Mouse (Mus musculus) stomach, embryonic 14.5 days (tissue): Measurements from ENCODE around the gene Agtrap. TPM values are rescaled to one million over a fixed set of nuclear protein-coding genes. Genes with fewer than 3 reads are reported as not detected.
"Not testable (repeated sequence)": the region's sequence is repeated elsewhere in the genome, so short reads cannot be mapped to it uniquely, and the experiment has no call there.

Experiments
- ATAC-seq: fragments of 200-750 bp; cut with Nextera tagmentation; 2 replicates; pipeline ENCODE4 v1.8.0; 2017; ENCODE audit warnings: low read depth, moderate TSS enrichment; ENCODE audit not compliant: insufficient number of reproducible peaks, insufficient read depth, low FRiP score
- H3K27ac ChIP-seq: fragments of 300-500 bp; sonication (generic); 2 replicates; pipeline ENCODE4 v1.5.1; 2014; ENCODE audit warnings: mild to moderate bottlenecking, low read length, moderate library complexity, mixed read lengths
- H3K27me3 ChIP-seq: fragments of 300-500 bp; sonication (generic); 2 replicates; pipeline ENCODE4 v1.6.1; 2014; ENCODE audit warnings: low read length, control low read depth, mixed read lengths; ENCODE audit not compliant: control insufficient read depth, insufficient read depth
- H3K36me3 ChIP-seq: fragments of 300-500 bp; sonication (generic); 2 replicates; pipeline ENCODE4 v1.6.1; 2014; ENCODE audit warnings: mild to moderate bottlenecking, control low read depth, low read length, moderate library complexity, mixed read lengths; ENCODE audit not compliant: control insufficient read depth, insufficient read depth
- H3K4me1 ChIP-seq: fragments of 300-500 bp; sonication (generic); 2 replicates; pipeline ENCODE4 v1.6.1; 2014; ENCODE audit warnings: low read length, control low read depth, mixed read lengths; ENCODE audit not compliant: control insufficient read depth, insufficient read depth
- H3K4me2 ChIP-seq: fragments of 300-500 bp; sonication (generic); replicated peaks from 2 replicates; pipeline ENCODE4 v1.6.1; 2014; ENCODE audit warnings: low read depth, low read length, control low read depth
- H3K4me3 ChIP-seq: fragments of 300-500 bp; sonication (generic); 2 replicates; pipeline ENCODE4 v1.5.1; 2014; ENCODE audit warnings: low read depth, low read length, control low read depth
- H3K9ac ChIP-seq: fragments of 300-500 bp; sonication (generic); replicated peaks from 2 replicates; pipeline ENCODE4 v1.6.1; 2014; ENCODE audit warnings: low read depth, mild to moderate bottlenecking, control low read depth, low read length, moderate library complexity, mixed read lengths
- H3K9me3 ChIP-seq: fragments of 300-500 bp; sonication (generic); 2 replicates; pipeline ENCODE4 v1.6.1; 2016; ENCODE audit warnings: low read depth, low read length, control low read depth; ENCODE audit not compliant: control insufficient read depth
- WGBS: fragments of 180-500 bp; shearing (Covaris S2); extraction: QIAGEN DNeasy Blood & Tissue Kit; methylation state at CpG from one replicate; pipeline ENCODE4 v1.1.7; 2014; 5-methylcytosine and 5-hydroxymethylcytosine counted together
- polyA plus RNA-seq: library from polyadenylated mRNA; unstranded; fragments of >200 nt; fragmentation: Nextera tagmentation; extraction: Ambion mirVana; gene quantifications from 2 replicates; pipeline ENCODE4 v1.2.1, GENCODE M21; 2014

Agtrap gene
- polyA plus RNA-seq, 1 experiment from 2014 or later: 13.3 TPM

DNA sequence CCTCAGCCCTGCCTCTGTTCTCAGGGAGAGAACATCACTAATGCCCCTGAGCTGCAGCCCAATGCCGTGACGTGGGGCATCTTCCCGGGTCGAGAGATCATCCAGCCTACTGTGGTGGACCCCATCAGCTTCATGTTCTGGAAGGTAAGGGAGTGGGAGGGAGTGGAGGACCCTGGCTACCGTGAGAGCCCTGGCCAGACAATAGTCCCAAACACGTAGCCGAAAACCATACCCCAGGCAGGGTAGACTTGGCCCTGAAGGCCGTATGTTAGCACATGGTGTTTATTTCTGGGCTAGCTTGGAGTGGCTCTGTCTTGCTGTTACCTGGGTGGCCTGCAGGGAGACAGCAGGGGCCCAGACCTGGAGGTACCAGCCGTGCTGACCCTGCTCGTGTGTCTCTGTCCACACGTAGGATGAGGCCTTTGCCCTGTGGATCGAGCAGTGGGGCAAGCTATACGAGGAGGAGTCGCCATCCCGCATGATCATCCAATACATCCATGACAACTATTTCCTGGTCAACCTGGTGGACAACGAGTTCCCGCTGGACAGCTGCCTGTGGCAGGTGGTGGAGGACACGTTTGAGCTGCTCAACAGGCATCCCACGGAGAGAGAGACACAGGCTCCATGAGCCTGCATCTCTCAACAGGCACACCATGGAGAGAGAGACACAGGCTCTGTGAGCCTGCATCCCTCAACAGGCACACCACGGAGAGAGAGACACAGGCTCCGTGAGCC is 32.7 kb downstream of the Agtrap start:
- Histone ChIP-seq H3K4me1 (no peaks in the 10 kb centered on the region), H3K4me2 (no peak overlapping the region), H3K9me3 (no peaks in the 10 kb centered on the region), H3K4me3 (no peak overlapping the region), H3K27ac (no peak overlapping the region), H3K27me3 (no peaks in the 10 kb centered on the region), H3K9ac (no peak overlapping the region), H3K36me3 (peaks cover 70% of the 10 kb centered on the region)
- 94% methylated on average over 21 of the region's 21 CpGs for WGBS
- no peak for ATAC-seq

DNA sequence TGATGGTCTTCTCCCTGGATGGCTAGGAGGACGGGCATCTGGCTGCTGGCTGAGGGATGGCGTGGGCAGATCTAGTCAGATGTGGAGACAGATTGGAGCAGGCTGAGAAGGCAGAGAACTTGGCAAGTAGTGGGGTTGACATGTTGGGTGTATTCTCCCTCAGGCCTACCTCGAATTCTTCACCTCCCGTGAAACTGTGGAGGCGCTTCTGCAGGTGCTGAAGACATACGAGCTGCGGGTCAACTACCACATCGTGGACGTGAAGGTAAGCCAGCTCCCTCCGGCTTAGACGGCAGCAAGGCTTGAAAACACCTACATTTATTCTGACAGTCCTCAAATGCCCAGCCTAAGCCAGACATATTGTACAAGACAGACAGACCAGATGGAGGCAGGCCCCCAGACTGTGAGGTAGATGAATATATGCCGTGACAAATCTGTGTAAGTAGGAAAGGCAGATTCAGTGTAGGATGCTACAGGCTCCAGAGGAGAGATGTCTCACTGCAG is 34.4 kb downstream of the Agtrap start:
- H3K36me3 ChIP-seq: peaks cover 70% of the 10 kb centered on the region

DNA sequence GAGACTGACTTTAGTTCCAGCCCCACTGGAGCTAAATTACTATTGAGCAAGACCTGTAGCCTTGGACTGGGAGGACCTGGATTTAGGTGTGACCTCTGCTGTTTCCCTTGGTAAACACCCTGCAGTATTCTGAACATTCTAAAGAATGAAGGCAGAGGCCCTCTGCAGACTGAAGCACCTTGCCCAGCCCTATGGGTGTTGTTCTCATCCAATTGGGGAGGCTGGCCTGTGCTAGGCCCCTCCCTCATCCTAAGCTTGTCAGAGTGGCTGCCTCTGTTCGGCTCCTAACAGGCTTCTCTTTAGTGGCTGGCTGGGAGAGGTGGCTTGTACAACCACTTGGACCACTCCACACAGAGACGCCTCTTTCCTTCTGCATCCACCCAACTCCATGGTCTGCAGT is 34.9 kb downstream of the Agtrap start:
- 0 out of 2 replicates have a peak, but pooled peaks have one; percentile 40 for ATAC-seq
- 64% methylated on average over 2 of the region's 2 CpGs for WGBS
- H3K4me1 ChIP-seq: no peaks in the 10 kb centered on the region
- no peak overlapping the region for H3K4me2 ChIP-seq
- H3K27ac ChIP-seq: no peak overlapping the region
- H3K9me3 ChIP-seq: no peaks in the 10 kb centered on the region
- H3K36me3 ChIP-seq: peaks cover 69% of the 10 kb centered on the region
- no peaks in the 10 kb centered on the region for H3K27me3 ChIP-seq
- H3K4me3 ChIP-seq: no peak overlapping the region
- no peak overlapping the region for H3K9ac ChIP-seq

More for the DNA sequence above, 34.4 kb downstream of the Agtrap start:
- H3K27ac ChIP-seq: no peak overlapping the region
- no peaks in the 10 kb centered on the region for H3K4me1 ChIP-seq
- no peak for ATAC-seq
- H3K9me3 ChIP-seq: no peaks in the 10 kb centered on the region
- H3K4me3 ChIP-seq: no peak overlapping the region
- H3K9ac ChIP-seq: no peak overlapping the region
- no peak overlapping the region for H3K4me2 ChIP-seq
- WGBS: 89% methylated on average over 12 of the region's 12 CpGs
- no peaks in the 10 kb centered on the region for H3K27me3 ChIP-seq

DNA sequence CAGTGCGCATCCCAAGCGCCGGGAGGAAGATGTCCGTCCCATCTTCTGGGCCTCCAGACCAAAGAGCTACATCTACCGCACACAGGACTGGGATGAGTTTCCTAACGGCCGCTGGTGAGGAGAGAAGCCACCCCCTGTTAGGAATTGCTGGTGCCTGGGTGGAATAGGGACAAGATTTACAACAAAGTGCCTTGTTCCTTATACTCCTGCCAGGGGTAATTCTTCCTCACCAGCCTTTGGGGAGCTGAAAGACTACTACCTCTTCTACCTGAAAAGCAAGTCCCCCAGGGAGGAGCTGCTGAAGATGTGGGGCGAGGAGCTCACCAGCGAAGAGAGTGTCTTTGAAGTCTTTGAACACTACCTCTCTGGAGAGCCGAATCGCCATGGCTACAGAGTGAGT is 35.9 kb downstream of the Agtrap start:
- 91% methylated on average over 11 of the region's 11 CpGs for WGBS
- Histone ChIP-seq H3K36me3 (peaks cover 66% of the 10 kb centered on the region), H3K9ac (no peak overlapping the region), H3K4me3 (no peak overlapping the region), H3K4me2 (no peak overlapping the region), H3K27me3 (no peaks in the 10 kb centered on the region), H3K27ac (no peak overlapping the region), H3K9me3 (no peaks in the 10 kb centered on the region), H3K4me1 (no peaks in the 10 kb centered on the region)
- ATAC-seq: no peak

DNA sequence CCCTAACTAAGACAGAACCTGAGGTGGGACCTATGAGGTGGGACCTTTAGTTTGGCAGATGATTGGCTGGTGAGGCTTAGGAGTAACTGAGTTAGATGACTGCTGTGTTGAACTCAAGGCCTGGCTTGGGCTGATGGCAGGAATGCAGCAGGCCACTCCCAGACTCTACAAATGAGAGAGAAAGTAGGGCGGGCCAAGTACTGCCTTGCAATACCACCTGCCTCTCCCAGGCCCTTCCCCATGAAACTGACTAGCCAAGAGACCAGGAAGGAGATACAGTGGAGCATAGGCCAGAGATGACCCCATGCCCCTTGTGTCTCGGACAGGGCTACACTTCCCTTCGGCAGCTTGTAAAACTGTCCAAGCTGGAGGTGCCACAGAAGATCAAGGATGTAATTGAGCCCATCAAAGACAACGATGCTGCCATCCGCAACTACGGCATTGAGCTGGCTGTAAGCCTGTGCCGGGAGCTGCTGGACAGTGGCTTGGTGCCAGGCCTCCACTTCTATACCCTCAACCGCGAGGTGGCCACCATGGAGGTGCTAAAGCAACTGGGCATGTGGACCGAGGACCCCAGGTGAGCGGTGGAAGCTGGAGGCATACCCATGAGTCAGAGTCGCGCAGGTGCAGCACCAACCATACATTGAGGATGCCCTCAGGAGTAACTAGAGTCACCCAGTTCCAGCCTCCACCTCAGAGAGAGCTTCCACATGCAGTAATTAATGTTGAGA is 36.6 kb downstream of the Agtrap start:
- no peak for ATAC-seq
- Histone ChIP-seq H3K4me1 (no peaks in the 10 kb centered on the region), H3K4me3 (no peak overlapping the region), H3K27ac (no peak overlapping the region), H3K36me3 (peaks cover 62% of the 10 kb centered on the region), H3K27me3 (no peaks in the 10 kb centered on the region), H3K4me2 (no peak overlapping the region), H3K9ac (no peak overlapping the region), H3K9me3 (no peaks in the 10 kb centered on the region)
- 92% methylated on average over 13 of the region's 13 CpGs for WGBS

DNA sequence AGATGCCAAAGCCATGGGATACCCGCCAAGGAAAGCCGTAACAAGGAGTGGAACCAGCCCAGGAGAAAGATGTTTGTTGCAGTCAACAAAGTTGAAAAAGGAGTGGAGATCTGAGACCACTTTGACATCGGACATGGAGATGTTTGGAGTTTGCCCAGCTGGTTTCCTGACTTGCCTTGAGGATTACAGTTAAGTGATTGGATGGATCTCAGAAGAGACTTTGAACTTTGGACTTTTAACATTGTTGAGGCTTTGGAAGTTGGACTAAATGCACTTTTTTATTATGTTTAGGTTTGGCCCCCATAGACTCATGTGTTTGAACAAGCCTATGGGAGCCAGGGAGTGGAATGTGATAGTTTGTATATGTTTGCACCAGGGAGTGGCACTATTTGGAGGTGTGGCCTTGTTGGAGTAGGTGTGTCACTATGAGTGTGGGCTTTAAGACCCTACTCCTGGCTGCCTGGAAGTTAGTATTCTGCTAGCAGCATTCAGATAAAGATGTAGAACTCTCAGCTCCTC is 37.4 kb downstream of the Agtrap start:
- 87% methylated on average over 3 of the region's 3 CpGs for whole genome bisulfite sequencing
- H3K9me3 ChIP-seq, H3K27me3 ChIP-seq, H3K4me3 ChIP-seq, ATAC-seq, H3K27ac ChIP-seq, H3K4me1 ChIP-seq, H3K9ac ChIP-seq, H3K4me2 ChIP-seq: not testable (repeated sequence)
- H3K36me3 ChIP-seq: peaks cover 55% of the 10 kb centered on the region

DNA sequence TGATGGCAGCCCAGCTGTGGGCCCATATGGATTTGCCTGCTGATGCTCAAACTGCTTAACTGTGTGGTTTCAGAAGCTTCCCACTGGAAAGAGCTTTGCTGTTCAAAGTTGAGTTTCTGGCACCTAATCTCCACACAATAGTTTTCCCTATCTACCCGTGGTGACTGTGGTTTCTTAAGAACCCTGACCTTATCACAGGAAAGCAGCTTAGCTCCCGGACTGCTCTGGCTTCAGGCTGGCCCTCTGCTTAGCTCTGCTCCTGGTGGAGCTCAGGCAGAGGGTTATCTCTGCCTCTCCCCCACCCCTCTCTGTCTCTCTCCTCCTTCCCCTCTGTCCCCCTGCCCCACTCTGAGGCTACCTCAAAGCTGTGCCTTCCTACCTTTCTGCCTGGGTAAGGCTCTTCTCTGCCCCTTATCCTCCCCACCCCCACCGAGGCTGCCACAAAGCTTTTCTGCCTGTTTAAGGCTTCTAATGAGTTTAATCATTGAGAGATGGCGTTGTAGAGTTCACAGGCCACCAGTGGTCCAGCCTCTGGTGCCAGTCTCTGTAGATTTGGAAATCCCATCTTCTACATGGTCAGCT is 41.3 kb downstream of the Agtrap start:
- Histone ChIP-seq H3K9me3 (no peaks in the 10 kb centered on the region), H3K4me2 (no peak overlapping the region), H3K9ac (no peak overlapping the region), H3K36me3 (peaks cover 30% of the 10 kb centered on the region), H3K27ac (no peak overlapping the region), H3K4me3 (no peak overlapping the region), H3K27me3 (no peaks in the 10 kb centered on the region), H3K4me1 (peaks cover 7% of the 10 kb centered on the region; the same call in 1 of the 2 replicates)
- ATAC-seq: peak; percentile 40; the same call in 1 of the 2 replicates
- 64% methylated on average over 4 of the region's 4 CpGs for WGBS

DNA sequence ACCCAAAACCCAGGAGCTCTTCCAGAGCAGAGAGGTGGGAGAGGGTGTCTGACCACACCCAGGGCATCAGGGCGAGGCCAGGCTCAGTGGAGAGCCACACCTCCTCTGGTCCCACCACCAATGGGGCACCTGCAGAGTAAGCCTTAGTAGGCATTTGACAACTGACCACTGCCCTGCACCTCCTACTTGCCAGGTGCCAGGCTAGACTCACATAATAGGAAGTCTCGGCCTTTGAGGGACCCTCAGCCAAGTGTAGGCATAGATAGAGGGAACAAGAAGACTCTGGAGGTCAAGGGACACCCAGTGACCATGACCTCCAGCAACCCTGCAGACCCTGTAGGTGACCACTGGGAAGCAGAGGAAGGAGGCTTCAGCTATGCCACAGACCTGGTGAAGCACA is 43.7 kb downstream of the Agtrap start:
- Histone ChIP-seq H3K4me2 (no peak overlapping the region), H3K27ac (no peak overlapping the region), H3K9ac (no peak overlapping the region), H3K4me3 (no peak overlapping the region), H3K36me3 (peaks cover 18% of the 10 kb centered on the region), H3K9me3 (no peaks in the 10 kb centered on the region), H3K4me1 (peaks cover 25% of the 10 kb centered on the region), H3K27me3 (no peaks in the 10 kb centered on the region)
- ATAC-seq: no peak
- WGBS: 94% methylated on average over 2 of the region's 2 CpGs
